Mouse (Mus musculus) small intestine, adult 2 months (tissue): ENCODE measurements around the gene Fkbp1a.

Experiments used
- CTCF ChIP-seq: fragments of 200-500 bp; IDR thresholded peaks from 2 replicates; pipeline ENCODE4 v1.5.1; 2012; ENCODE audit warnings: low read depth, mild to moderate bottlenecking, control low read depth, inconsistent platforms, low read length, moderate library complexity, mixed read lengths; ENCODE audit not compliant: insufficient replicate concordance, insufficient read length; ENCODE audit errors: extremely low read depth
- POLR2A ChIP-seq: fragments of 200-500 bp; IDR thresholded peaks from 2 replicates; pipeline ENCODE4 v1.6.1; 2012; ENCODE audit warnings: low read depth, mild to moderate bottlenecking, control low read depth, inconsistent platforms, low read length, moderate library complexity

- TF ChIP-seq CTCF: no peak
- TF ChIP-seq POLR2A: no peak
Measured at GRCm38 (mm10) chr2:151530378-151531230, 11.7 kb upstream of the Fkbp1a start.
